Mouse (Mus musculus): ENCODE measurements around the gene Zfp36.

Gene Zfp36

GRCm38 (mm10) chr7:28370051-28370450 lies 10.0 kb downstream of the Zfp36 start:
- no peak for DNase-seq (ENCODE audit: low spot score in 2 of 2)

- no peak for DNase-seq (ENCODE audit: low spot score in 2 of 2)
These were observed 11.7 kb downstream of the Zfp36 start for GRCm38 (mm10) chr7:28368276-28368920.

- no peak for DNase-seq (ENCODE audit: low spot score in 2 of 2)
These were observed 12.3 kb downstream of the Zfp36 start for GRCm38 (mm10) chr7:28367663-28368275.

GRCm38 (mm10) chr7:28362441-28363060 lies 17.5 kb downstream of the Zfp36 start:
- DNase-seq (ENCODE audit: low spot score in 2 of 2) = no peak

- no peak for DNase-seq (ENCODE audit: low spot score in 2 of 2)
These were observed 18.3 kb downstream of the Zfp36 start for GRCm38 (mm10) chr7:28361647-28362341.

GRCm38 (mm10) chr7:28360291-28360690 lies 19.8 kb downstream of the Zfp36 start:
- no peak for DNase-seq (ENCODE audit: low spot score in 2 of 2)

- DNase-seq (ENCODE audit: low spot score in 2 of 2) = no peak
These were observed 20.2 kb downstream of the Zfp36 start for GRCm38 (mm10) chr7:28359854-28360253.

- no peak for DNase-seq (ENCODE audit: low spot score in 2 of 2)
These were observed 21.6 kb downstream of the Zfp36 start for GRCm38 (mm10) chr7:28358431-28358830.

- no peak for DNase-seq (ENCODE audit: low spot score in 2 of 2)
These were observed 22.1 kb downstream of the Zfp36 start for GRCm38 (mm10) chr7:28357984-28358383.

- no peak for DNase-seq (ENCODE audit: low spot score in 2 of 2)
These were observed 23.1 kb downstream of the Zfp36 start for GRCm38 (mm10) chr7:28356981-28357380.

- DNase-seq (ENCODE audit: low spot score in 2 of 2) = no peak
These were observed 24.8 kb downstream of the Zfp36 start for GRCm38 (mm10) chr7:28355221-28355620.

- no peak for DNase-seq (ENCODE audit: low spot score in 2 of 2)
These were observed 25.5 kb downstream of the Zfp36 start for GRCm38 (mm10) chr7:28354596-28354995.

- no peak for DNase-seq (ENCODE audit: low spot score in 2 of 2)
These were observed 25.9 kb downstream of the Zfp36 start for GRCm38 (mm10) chr7:28354113-28354581.

- no peak for DNase-seq (ENCODE audit: low spot score in 2 of 2)
These were observed 26.8 kb downstream of the Zfp36 start for GRCm38 (mm10) chr7:28353267-28353666.

GRCm38 (mm10) chr7:28351676-28352191 lies 28.3 kb downstream of the Zfp36 start:
- no peak for DNase-seq (ENCODE audit: low spot score in 2 of 2)

GRCm38 (mm10) chr7:28350155-28350883 lies 29.7 kb downstream of the Zfp36 start, which contains the start of gene Rps16:
TSS of gene Rps16 (plus strand) at chr7:28350652.
- DNase-seq (ENCODE audit: low spot score in 2 of 2) = peak; percentile 97 to 98

- no peak for DNase-seq (ENCODE audit: low spot score in 2 of 2)
These were observed 31.5 kb downstream of the Zfp36 start for GRCm38 (mm10) chr7:28348601-28349000.

- no peak for DNase-seq (ENCODE audit: low spot score in 2 of 2)
These were observed 32.3 kb downstream of the Zfp36 start for GRCm38 (mm10) chr7:28347746-28348145.

- DNase-seq (ENCODE audit: low spot score in 2 of 2) = peak; percentile 62 to 76
These were observed 35.4 kb downstream of the Zfp36 start for GRCm38 (mm10) chr7:28344637-28345036.

GRCm38 (mm10) chr7:28341381-28341780 lies 38.7 kb downstream of the Zfp36 start:
- DNase-seq (ENCODE audit: low spot score in 2 of 2) = no peak

- DNase-seq (ENCODE audit: low spot score in 2 of 2) = peak; percentile 64 to 72
These were observed 40.7 kb downstream of the Zfp36 start for GRCm38 (mm10) chr7:28339213-28339917.
